Mouse (Mus musculus): ENCODE measurements at regions not wholly inside any gene's neighbourhood (a gene's known extent, or its start where the extent isn't known, plus 50 kb on each side); places are given as distances from the start of the nearest gene placed in this dataset.

- peaks cover 20% of the 10 kb centered on the region for H3K4me1 ChIP-seq (ENCODE audit: control insufficient read depth, insufficient read depth, low read length)
- TF ChIP-seq POLR2A (IDR thresholded peaks at IDR 0.05; ENCODE audit: insufficient read depth, low read depth, low read length) (no peak), CTCF (IDR thresholded peaks at IDR 0.05; ENCODE audit: insufficient read depth, low read depth, low read length) (no peak)
- H3K4me3 ChIP-seq (ENCODE audit: insufficient read depth, low read depth, low read length), result no peak overlapping the region
- H3K27ac ChIP-seq (ENCODE audit: insufficient read depth, low read depth, low read length), result peak overlapping the region; percentile 42
- 90% methylated on average over 4 of the region's 4 CpGs for WGBS
Observed at GRCm38 (mm10) chr11:105510626-105511025, 54.1 kb upstream of the March10 start.

DNA sequence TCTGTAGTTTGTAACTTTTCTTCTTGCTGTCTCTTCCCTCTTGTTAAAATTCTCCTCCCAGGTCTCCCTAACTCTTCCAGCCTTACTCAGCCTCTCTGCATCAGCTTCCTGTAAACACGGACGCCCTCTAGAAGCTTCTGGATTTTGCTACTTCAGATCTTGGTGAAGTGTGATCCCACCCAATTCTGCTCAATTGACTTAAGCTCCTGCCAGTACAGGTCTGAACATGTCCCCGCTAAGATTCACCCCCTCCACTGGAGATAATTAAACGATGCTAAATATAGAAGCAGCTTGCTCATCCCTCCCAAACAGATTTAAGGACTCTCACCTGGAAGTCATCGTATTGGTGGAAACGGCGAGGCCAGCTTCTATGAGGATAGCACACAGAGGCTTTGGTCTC, 53.5 kb upstream of the March10 start:
- WGBS, result 42% methylated on average over 7 of the region's 7 CpGs
- no peak for TF ChIP-seq POLR2A (IDR thresholded peaks at IDR 0.05; ENCODE audit: insufficient read depth, low read depth, low read length)
- no peak for TF ChIP-seq CTCF (IDR thresholded peaks at IDR 0.05; ENCODE audit: insufficient read depth, low read depth, low read length)
- Histone ChIP-seq H3K4me3 (ENCODE audit: insufficient read depth, low read depth, low read length) (no peak overlapping the region), H3K27ac (ENCODE audit: insufficient read depth, low read depth, low read length) (peak overlapping the region; percentile 42), H3K4me1 (ENCODE audit: control insufficient read depth, insufficient read depth, low read length) (peaks cover 20% of the 10 kb centered on the region)

DNA sequence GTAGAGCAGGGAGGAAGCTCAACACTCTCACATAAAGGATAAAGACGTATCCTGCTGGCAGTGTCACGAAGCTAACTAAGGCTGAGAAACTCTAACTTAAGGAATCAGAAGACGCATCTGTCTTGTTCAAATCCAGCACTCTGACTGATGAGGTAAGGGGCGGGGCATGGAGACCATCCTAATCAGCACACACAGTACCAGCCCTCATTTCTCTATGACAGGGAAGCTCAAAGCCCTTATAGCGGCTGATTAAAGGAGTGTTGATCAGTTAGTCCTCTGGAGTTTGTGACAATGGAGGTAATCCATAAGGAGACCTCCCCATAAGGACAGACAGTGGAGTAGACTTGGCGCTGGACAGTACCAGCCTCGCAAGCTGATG, 52.1 kb upstream of the March10 start:
- no peak overlapping the region for H3K4me3 ChIP-seq (ENCODE audit: insufficient read depth, low read depth, low read length)
- TF ChIP-seq CTCF (IDR thresholded peaks at IDR 0.05; ENCODE audit: insufficient read depth, low read depth, low read length) (no peak), POLR2A (IDR thresholded peaks at IDR 0.05; ENCODE audit: insufficient read depth, low read depth, low read length) (no peak)
- peak overlapping the region; percentile 91 for H3K27ac ChIP-seq (ENCODE audit: insufficient read depth, low read depth, low read length)
- WGBS, result 59% methylated on average over 7 of the region's 7 CpGs
- H3K4me1 ChIP-seq (ENCODE audit: control insufficient read depth, insufficient read depth, low read length), result peaks cover 20% of the 10 kb centered on the region

- Histone ChIP-seq H3K4me3 (ENCODE audit: insufficient read depth, low read depth, low read length) (no peak overlapping the region), H3K27ac (ENCODE audit: insufficient read depth, low read depth, low read length) (peak overlapping the region; percentile 91), H3K4me1 (ENCODE audit: control insufficient read depth, insufficient read depth, low read length) (peaks cover 19% of the 10 kb centered on the region)
- TF ChIP-seq CTCF (IDR thresholded peaks at IDR 0.05; ENCODE audit: insufficient read depth, low read depth, low read length) (no peak), POLR2A (IDR thresholded peaks at IDR 0.05; ENCODE audit: insufficient read depth, low read depth, low read length) (no peak)
- WGBS, result 13% methylated on average over 6 of the region's 6 CpGs
Observed at GRCm38 (mm10) chr11:105507972-105508659, 51.6 kb upstream of the March10 start.

GRCm38 (mm10) chr11:105507332-105507971, 50.9 kb upstream of the March10 start:
- Histone ChIP-seq H3K4me1 (ENCODE audit: control insufficient read depth, insufficient read depth, low read length) (peaks cover 19% of the 10 kb centered on the region), H3K4me3 (ENCODE audit: insufficient read depth, low read depth, low read length) (no peak overlapping the region), H3K27ac (ENCODE audit: insufficient read depth, low read depth, low read length) (peak overlapping the region; percentile 83)
- WGBS, result 52% methylated on average over 8 of the region's 8 CpGs
- TF ChIP-seq CTCF (IDR thresholded peaks at IDR 0.05; ENCODE audit: insufficient read depth, low read depth, low read length), result no peak
- no peak for TF ChIP-seq POLR2A (IDR thresholded peaks at IDR 0.05; ENCODE audit: insufficient read depth, low read depth, low read length)
